Mouse (Mus musculus) embryonic facial prominence, embryonic 12.5 days (tissue): ENCODE results near the gene Dennd2d. TPM values are rescaled to one million over a fixed set of nuclear protein-coding genes. Genes with fewer than 3 reads are reported as not detected.

ENCODE experiments used
- ATAC-seq: fragments of 200-750 bp; cut with Nextera tagmentation; 2 replicates; pipeline ENCODE4 v1.8.0; 2017; ENCODE audit not compliant: insufficient number of reproducible peaks, insufficient read depth, low FRiP score, low TSS enrichment
- H3K27ac ChIP-seq: fragments of 300-500 bp; sonication (generic); 2 replicates; pipeline ENCODE4 v1.5.1; 2016; ENCODE audit warnings: mild to moderate bottlenecking
- H3K27me3 ChIP-seq: fragments of 300-500 bp; sonication (generic); 2 replicates; pipeline ENCODE4 v1.6.1; 2016; ENCODE audit warnings: mild to moderate bottlenecking, moderate library complexity
- H3K36me3 ChIP-seq: fragments of 300-500 bp; sonication (generic); 2 replicates; pipeline ENCODE4 v1.6.1; 2016; ENCODE audit warnings: mild to moderate bottlenecking
- H3K4me1 ChIP-seq: fragments of 300-500 bp; sonication (generic); 2 replicates; pipeline ENCODE4 v1.6.1; 2016
- H3K4me2 ChIP-seq: fragments of 300-500 bp; sonication (generic); replicated peaks from 2 replicates; pipeline ENCODE4 v1.6.1; 2016; ENCODE audit warnings: mild to moderate bottlenecking, moderate library complexity
- H3K4me3 ChIP-seq: fragments of 300-500 bp; sonication (generic); 2 replicates; pipeline ENCODE4 v1.5.1; 2016; ENCODE audit warnings: mild to moderate bottlenecking
- H3K9ac ChIP-seq: fragments of 300-500 bp; sonication (generic); 2 replicates; pipeline ENCODE4 v1.6.1; 2016; ENCODE audit warnings: mild to moderate bottlenecking, moderate library complexity
- H3K9me3 ChIP-seq: fragments of 300-500 bp; sonication (generic); 2 replicates; pipeline ENCODE4 v1.6.1; 2016; ENCODE audit warnings: mild to moderate bottlenecking, moderate library complexity
- WGBS: fragments of 180-500 bp; shearing (Covaris S2); methylation state at CpG from one replicate; pipeline ENCODE4 v1.1.7; 2016; 5-methylcytosine and 5-hydroxymethylcytosine counted together
- polyA plus RNA-seq: library from polyadenylated mRNA; unstranded; fragments of >200 nt; fragmentation: Nextera tagmentation; extraction: Ambion mirVana; gene quantifications from 2 replicates; pipeline ENCODE4 v1.2.1, GENCODE M21; 2016

Gene Dennd2d
- polyA plus RNA-seq, 1 experiment from 2014 or later: 1.3 TPM

DNA sequence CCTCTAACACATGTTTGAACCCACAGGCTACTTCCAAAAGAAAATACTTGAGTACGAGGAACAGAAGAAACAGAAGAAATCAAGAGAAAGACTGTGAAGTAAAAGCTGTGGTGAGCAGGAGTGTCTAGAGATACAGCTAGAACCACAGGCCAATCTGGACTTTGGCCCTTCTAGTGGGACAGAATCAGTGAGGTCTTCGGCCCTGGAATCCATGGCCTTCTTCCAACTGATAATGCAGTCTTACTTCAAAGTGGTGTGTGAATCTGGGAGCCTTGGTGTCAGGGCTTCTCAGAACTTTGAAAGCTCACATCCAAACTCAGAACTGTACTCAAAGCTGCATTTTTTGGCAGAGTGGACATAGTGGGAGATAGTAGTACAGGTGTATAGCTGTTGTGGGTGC is 18.3 kb downstream of the Dennd2d start:
- no peak for ATAC-seq
- peaks cover 5% of the 10 kb centered on the region; the same call in 1 of the 2 replicates for H3K36me3 ChIP-seq
- no peak overlapping the region for H3K4me2 ChIP-seq
- H3K4me3 ChIP-seq: no peak overlapping the region
- H3K9me3 ChIP-seq: no peaks in the 10 kb centered on the region
- no peaks in the 10 kb centered on the region for H3K4me1 ChIP-seq
- H3K27me3 ChIP-seq: no peaks in the 10 kb centered on the region
- H3K27ac ChIP-seq: no peak overlapping the region
- H3K9ac ChIP-seq: no peak overlapping the region
- 84% methylated on average over 2 of the region's 2 CpGs for WGBS

DNA sequence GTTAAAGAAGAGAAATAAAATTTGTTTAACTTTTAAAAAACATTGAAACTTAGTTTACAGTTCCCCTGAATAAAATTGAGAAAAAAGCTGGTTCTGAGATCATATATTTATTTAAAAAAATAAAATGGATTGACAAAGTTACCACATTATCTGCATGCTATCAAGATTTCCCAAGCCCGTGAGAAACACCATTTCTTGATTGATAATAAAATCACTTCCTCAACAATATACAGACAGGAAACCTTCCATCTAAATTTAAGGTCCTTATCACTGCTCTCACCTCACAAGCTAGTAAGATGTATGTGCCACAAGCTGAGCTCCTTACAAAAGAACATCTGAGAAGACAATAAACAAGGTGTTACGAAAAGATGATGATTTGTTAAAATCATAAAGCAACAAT is 20.7 kb downstream of the Dennd2d start:
- ATAC-seq: no peak
- H3K4me3 ChIP-seq: no peak overlapping the region
- H3K27ac ChIP-seq: no peak overlapping the region
- H3K27me3 ChIP-seq: no peaks in the 10 kb centered on the region
- H3K9ac ChIP-seq: no peak overlapping the region
- peaks cover 5% of the 10 kb centered on the region; the same call in 1 of the 2 replicates for H3K36me3 ChIP-seq
- 86% methylated on average over 2 of the region's 2 CpGs for WGBS
- no peak overlapping the region for H3K4me2 ChIP-seq
- H3K9me3 ChIP-seq: no peaks in the 10 kb centered on the region
- no peaks in the 10 kb centered on the region for H3K4me1 ChIP-seq

DNA sequence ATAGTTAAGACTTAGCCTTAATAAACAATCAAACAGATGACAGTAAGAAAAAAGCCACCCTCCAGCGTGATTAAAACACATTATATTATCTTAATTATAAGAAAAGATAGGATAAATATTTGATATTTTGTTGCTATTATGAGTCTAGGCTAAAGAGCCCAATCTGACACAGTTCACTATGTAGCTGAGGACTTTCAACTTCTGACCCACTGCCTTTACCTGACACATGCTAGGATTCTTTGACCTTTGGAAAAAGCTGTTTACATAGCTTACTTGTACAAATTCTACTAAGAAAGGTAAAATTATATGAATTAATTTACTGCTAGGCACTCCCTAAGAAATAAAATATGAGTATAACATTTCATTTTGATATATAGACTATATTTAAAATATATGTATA is 28.5 kb downstream of the Dennd2d start:
- no peak overlapping the region for H3K27ac ChIP-seq
- H3K9me3 ChIP-seq: no peaks in the 10 kb centered on the region
- H3K4me1 ChIP-seq: no peaks in the 10 kb centered on the region
- no peak overlapping the region for H3K4me2 ChIP-seq
- no peak for ATAC-seq
- no peak overlapping the region for H3K9ac ChIP-seq
- H3K4me3 ChIP-seq: no peak overlapping the region
- no peaks in the 10 kb centered on the region for H3K27me3 ChIP-seq
- 83% methylated on average over 1 of the region's 1 CpGs for WGBS
- no peaks in the 10 kb centered on the region for H3K36me3 ChIP-seq

DNA sequence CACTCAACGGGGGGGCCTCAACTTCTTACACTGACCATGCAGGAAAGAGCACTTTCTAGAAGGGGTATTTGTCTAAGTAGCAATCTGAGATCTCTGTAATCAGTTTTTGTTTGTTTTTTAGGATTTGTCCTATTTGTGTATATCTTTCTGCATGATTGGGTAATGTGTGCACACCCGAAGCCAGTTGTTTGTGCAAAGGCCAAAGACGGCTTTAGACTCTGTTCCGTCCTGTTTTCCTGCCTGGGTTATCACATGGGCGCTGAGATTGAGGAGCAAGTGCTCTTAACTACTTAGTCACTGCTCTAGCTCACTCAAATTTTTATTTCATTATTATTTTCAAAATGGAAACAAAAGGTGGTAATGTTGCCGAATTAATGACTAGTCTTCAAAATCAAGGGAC is 32.8 kb downstream of the Dennd2d start:
- Histone ChIP-seq H3K4me2 (no peak overlapping the region), H3K9ac (no peak overlapping the region), H3K4me3 (no peak overlapping the region), H3K27me3 (no peaks in the 10 kb centered on the region), H3K27ac (no peak overlapping the region), H3K9me3 (no peaks in the 10 kb centered on the region), H3K4me1 (no peaks in the 10 kb centered on the region), H3K36me3 (no peaks in the 10 kb centered on the region)
- ATAC-seq: no peak
- WGBS: 86% methylated on average over 6 of the region's 6 CpGs

DNA sequence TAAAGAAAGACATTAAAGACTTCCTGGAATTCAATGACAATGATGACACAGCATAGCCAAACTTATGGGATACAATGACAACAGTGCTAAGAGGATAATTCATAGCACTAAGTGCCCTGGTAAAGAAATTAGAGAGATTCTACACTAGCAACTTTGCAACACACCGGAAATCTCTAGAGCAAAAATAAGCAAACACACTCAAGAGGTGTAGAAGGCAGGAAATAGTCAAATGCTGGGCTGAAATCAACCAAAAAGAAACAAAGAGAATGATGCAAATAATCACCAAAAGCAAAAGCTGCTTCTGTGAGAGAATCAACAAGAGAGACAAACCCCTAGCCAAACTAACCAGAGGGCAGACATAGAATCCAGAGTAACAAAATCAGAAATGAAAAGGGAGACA is 40.5 kb downstream of the Dennd2d start:
- H3K27ac ChIP-seq: no peak overlapping the region
- no peaks in the 10 kb centered on the region for H3K27me3 ChIP-seq
- no peak for ATAC-seq
- H3K36me3 ChIP-seq: no peaks in the 10 kb centered on the region
- 98% methylated on average over 1 of the region's 1 CpGs for WGBS
- no peak overlapping the region for H3K4me3 ChIP-seq
- H3K4me2 ChIP-seq: no peak overlapping the region
- H3K9me3 ChIP-seq: no peaks in the 10 kb centered on the region
- no peaks in the 10 kb centered on the region for H3K4me1 ChIP-seq
- no peak overlapping the region for H3K9ac ChIP-seq

DNA sequence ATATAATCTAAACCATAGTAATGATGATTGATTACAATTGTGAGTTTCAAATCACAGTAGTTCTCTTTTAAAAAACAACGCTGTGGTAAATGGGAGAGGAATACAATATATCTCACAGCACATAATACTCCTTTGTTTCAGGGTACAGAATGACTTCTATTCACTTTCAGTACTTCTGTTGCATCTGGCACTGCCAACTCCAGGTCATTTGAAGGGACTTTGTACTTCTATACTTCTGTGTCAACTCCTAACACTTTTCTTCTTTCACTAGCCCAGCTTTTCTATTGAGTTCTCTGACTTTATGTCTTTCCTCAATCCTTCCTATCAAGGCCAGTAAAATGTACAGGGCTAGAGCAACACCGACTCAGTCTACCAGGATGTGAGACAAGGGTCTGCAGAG is 44.2 kb downstream of the Dennd2d start:
- ATAC-seq: no peak
- Histone ChIP-seq H3K9ac (no peak overlapping the region), H3K27ac (no peak overlapping the region), H3K36me3 (no peaks in the 10 kb centered on the region), H3K4me2 (no peak overlapping the region), H3K4me1 (no peaks in the 10 kb centered on the region), H3K27me3 (no peaks in the 10 kb centered on the region), H3K9me3 (no peaks in the 10 kb centered on the region), H3K4me3 (no peak overlapping the region)
- 84% methylated on average over 2 of the region's 2 CpGs for WGBS

DNA sequence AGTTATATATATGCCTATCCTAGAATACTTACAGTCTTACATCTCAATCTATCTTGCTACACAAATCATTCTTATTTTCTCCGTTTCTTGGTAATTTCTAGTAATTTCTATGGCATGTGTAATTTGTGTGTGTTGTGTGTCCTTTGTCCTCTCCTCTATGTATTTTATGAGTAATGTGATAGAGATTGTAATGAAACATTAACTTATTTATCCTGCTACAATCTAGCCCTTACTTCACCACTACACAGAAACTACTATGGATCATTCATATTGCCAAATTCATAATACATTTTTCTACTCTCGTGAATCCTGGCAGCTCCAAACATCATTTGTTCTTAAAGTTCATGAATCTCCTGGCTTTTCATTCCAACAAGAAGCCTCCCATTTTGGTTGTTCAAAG is 45.8 kb downstream of the Dennd2d start:
- H3K4me3 ChIP-seq: no peak overlapping the region
- no peaks in the 10 kb centered on the region for H3K9me3 ChIP-seq
- H3K4me2 ChIP-seq: no peak overlapping the region
- no peaks in the 10 kb centered on the region for H3K27me3 ChIP-seq
- ATAC-seq: no peak
- H3K36me3 ChIP-seq: peaks cover 3% of the 10 kb centered on the region; the same call in 1 of the 2 replicates
- no peak overlapping the region for H3K27ac ChIP-seq
- 94% methylated on average over 2 of the region's 2 CpGs for WGBS
- H3K9ac ChIP-seq: no peak overlapping the region
- no peaks in the 10 kb centered on the region for H3K4me1 ChIP-seq

DNA sequence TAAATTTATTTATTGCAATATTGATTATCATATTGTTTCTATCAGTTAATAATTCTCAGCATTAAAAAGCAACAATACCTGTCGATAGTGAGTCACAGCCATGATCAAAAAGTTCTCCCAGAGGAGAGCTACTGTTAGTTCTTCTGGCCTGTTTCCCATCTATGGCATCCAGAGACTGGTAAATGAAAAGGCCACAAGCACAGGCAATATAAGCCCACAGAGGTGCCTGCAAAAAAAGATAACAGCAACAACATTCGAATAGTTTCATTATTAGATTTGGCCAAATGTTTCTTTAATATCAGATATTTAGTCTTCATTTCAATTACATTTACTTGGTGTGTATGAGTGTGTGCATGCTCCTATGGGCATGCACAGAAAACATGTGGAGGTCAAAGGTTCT is 51.1 kb downstream of the Dennd2d start:
- Histone ChIP-seq H3K4me1 (no peaks in the 10 kb centered on the region), H3K9me3 (no peaks in the 10 kb centered on the region), H3K9ac (no peak overlapping the region), H3K36me3 (peaks cover 3% of the 10 kb centered on the region; the same call in 1 of the 2 replicates), H3K4me2 (no peak overlapping the region), H3K27me3 (no peaks in the 10 kb centered on the region), H3K4me3 (no peak overlapping the region), H3K27ac (no peak overlapping the region)
- 94% methylated on average over 2 of the region's 2 CpGs for WGBS
- no peak for ATAC-seq

DNA sequence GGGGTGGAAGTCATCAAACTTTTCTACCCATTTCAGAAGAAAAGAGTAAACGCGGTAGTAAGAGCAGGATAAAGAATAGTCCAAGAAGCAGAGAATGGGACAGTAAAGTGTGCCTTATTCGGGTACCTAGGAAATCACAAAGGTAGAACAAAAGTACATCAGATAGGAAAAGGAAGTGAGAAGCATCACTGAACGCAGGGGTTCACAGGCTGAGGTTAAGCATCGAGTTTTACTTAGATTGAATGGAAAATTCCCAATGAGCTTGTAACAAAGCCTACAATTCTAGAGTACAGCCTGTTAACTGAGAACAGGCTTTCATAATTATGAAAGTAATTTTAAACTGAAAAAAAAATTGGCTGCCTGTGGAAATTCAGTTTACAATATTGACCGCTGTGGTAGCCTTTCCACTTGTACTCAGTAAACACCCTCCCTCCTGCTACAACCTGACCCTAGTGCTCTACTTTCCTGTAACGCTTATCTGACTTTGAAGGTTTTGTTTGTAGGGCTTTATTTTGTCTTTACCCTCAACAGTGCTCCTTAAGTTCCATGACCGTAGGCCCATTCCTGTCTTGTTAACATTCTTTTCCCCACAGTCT is 62.6 kb downstream of the Dennd2d start:
- Histone ChIP-seq H3K36me3 (no peaks in the 10 kb centered on the region), H3K27ac (no peak overlapping the region), H3K4me2 (no peak overlapping the region), H3K4me1 (peaks cover 9% of the 10 kb centered on the region; the same call in 1 of the 2 replicates), H3K9me3 (no peaks in the 10 kb centered on the region), H3K4me3 (no peak overlapping the region), H3K27me3 (no peaks in the 10 kb centered on the region), H3K9ac (no peak overlapping the region)
- 86% methylated on average over 8 of the region's 8 CpGs for WGBS
- no peak for ATAC-seq

DNA sequence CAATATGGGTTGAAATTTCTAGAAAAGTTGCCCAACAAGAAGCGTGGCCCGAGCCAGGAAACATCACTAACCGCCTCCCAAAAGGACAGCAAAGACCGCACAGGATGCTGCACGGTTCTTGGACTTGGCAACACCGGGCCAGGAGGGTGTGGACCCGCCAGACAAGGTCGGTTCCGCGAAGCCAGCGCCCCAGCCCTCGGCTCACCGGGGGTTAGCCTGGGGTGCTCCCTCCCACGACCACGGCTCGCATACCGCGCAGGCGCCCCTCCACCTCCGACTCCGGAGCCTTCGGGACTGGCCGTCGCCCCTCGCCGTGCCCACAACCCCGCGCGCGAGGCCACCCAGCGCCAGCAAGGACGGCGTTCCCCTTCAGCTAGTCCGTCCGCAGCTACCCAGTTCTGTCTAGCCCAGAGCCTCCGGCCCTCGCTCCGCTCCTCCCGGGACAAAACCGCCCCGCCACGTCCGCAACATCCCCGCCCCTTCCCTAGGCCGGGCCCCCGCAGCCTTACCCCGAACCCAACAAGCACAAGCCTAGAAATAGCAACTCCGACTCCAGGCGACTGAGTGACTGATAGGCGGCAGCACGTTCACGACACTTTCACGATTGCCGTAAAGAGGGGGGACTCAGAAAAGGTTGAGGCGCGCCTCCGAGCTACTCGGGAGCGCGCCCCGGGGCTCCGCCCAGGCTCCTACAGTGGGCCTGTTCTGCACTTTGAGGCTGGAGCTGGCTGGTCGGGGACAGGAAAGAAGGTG is 65.1 kb downstream of the Dennd2d start, which contains the start of the genes Dram2 and Cept1:
Dram2 (plus strand) TSS at position 628 of the 753 bp plus-strand sequence.
Cept1 (minus strand) TSS at position 632 of the 753 bp plus-strand sequence.
- peak within 1 kb of the TSS; percentile 63 for H3K4me3 ChIP-seq
- peak; percentile 97 for ATAC-seq
- H3K36me3 ChIP-seq: no peaks in the 10 kb centered on the region
- H3K27ac ChIP-seq: peak within 1 kb of the TSS; percentile 97
- H3K27me3 ChIP-seq: no peaks in the 10 kb centered on the region
- under 1% methylated on average over 60 of the region's 63 CpGs for WGBS
- no peaks in the 10 kb centered on the region for H3K9me3 ChIP-seq
- peaks cover 9% of the 10 kb centered on the region; the same call in 1 of the 2 replicates for H3K4me1 ChIP-seq
- H3K9ac ChIP-seq: peak within 1 kb of the TSS; percentile 79
- H3K4me2 ChIP-seq: peak within 1 kb of the TSS; percentile 66

DNA sequence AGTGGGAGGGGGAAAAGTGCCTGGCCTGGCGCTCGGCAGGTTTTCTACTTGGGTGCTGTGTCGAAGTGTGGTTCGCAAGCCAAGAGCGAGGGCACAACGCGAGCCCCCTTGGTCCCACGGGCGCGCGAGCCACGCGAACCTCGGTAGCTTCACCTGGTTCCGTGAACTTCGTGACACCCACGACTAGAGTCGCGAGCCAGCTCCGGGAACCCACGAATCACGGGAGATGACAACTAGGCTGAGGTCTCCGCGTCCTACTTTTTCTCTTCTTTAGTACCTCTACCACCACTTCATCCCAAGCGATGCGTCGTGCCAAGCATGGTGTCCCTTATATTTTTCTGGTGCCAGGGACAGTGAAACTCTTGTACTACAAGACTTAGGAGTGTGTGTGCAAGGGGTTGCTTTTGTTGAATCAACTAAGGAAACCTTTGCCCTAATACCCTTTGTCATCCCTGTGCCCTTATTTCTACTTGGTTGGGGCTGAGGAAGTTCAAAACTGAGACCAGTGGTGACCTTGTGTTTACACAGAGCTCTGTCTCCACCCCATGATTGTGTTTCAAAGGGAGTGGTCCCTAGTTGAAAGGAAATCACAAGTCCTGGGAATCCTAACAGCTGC is 65.8 kb downstream of the Dennd2d start:
- Histone ChIP-seq H3K4me2 (peak overlapping the region; percentile 66), H3K9me3 (no peaks in the 10 kb centered on the region), H3K4me1 (peaks cover 9% of the 10 kb centered on the region; the same call in 1 of the 2 replicates), H3K4me3 (peak overlapping the region; percentile 63), H3K36me3 (no peaks in the 10 kb centered on the region), H3K9ac (peak overlapping the region; percentile 79), H3K27me3 (no peaks in the 10 kb centered on the region), H3K27ac (peak overlapping the region; percentile 97)
- WGBS: under 1% methylated on average over 27 of the region's 27 CpGs
- ATAC-seq: no peak; the same call in none of the 2 replicates

DNA sequence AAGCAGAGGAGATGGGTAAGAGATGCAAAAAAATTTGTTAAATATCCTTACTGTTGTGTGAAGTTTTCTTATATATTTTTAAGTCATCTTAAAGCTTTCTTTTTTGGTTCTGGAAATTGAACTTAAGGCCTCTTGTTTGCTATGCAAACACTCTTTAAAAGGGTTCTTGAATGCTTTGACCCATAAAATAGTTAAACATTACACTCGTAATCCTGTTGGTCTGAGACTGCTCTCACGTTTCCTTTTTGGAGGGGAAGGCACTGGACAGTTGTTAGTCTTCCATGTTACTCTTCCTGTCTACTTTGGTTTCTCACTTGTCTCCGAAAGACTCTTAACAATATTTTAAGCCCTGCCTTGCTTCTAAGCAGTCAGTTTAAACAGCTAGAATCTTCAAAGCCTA is 66.8 kb downstream of the Dennd2d start:
- H3K27ac ChIP-seq: no peak overlapping the region
- H3K9me3 ChIP-seq: no peaks in the 10 kb centered on the region
- WGBS: 49% methylated on average over 3 of the region's 3 CpGs
- peak overlapping the region; percentile 32 for H3K4me2 ChIP-seq
- H3K4me3 ChIP-seq: no peak overlapping the region
- no peak overlapping the region for H3K9ac ChIP-seq
- H3K27me3 ChIP-seq: no peaks in the 10 kb centered on the region
- ATAC-seq: no peak
- peaks cover 5% of the 10 kb centered on the region; the same call in 1 of the 2 replicates for H3K36me3 ChIP-seq
- peaks cover 9% of the 10 kb centered on the region; the same call in 1 of the 2 replicates for H3K4me1 ChIP-seq
